Mouse (Mus musculus): ENCODE results near the gene Lmo4. TPM values are rescaled to one million over a fixed set of nuclear protein-coding genes. Genes with fewer than 3 reads are reported as not detected.
A peak's percentile ranks its signal among the peaks of the same experiment; 100 is the strongest.

Lmo4 gene
- polyA plus RNA-seq, 1 experiment = 67.1 TPM

GRCm38 (mm10) chr3:144231419-144231818 is 26.4 kb upstream of the Lmo4 start:
- peaks cover 7% of the 10 kb centered on the region for H3K4me1 ChIP-seq (ENCODE audit: control insufficient read depth, insufficient read depth, low read length)
- H3K27ac ChIP-seq (ENCODE audit: insufficient read depth, low read depth, low read length) = no peak overlapping the region
- H3K4me3 ChIP-seq (ENCODE audit: insufficient read depth, low read length) = no peak overlapping the region
- TF ChIP-seq POLR2A (IDR thresholded peaks at IDR 0.05; ENCODE audit: borderline replicate concordance, low read depth, low read length) (no peak), CTCF (IDR thresholded peaks at IDR 0.05; ENCODE audit: low read depth, low read length) (no peak)

- Histone ChIP-seq H3K4me3 (ENCODE audit: insufficient read depth, low read length) (no peak overlapping the region), H3K4me1 (ENCODE audit: control insufficient read depth, insufficient read depth, low read length) (peaks cover 7% of the 10 kb centered on the region), H3K27ac (ENCODE audit: insufficient read depth, low read depth, low read length) (no peak overlapping the region)
- TF ChIP-seq CTCF (IDR thresholded peaks at IDR 0.05; ENCODE audit: low read depth, low read length) = no peak
- no peak for TF ChIP-seq POLR2A (IDR thresholded peaks at IDR 0.05; ENCODE audit: borderline replicate concordance, low read depth, low read length)
Observed at GRCm38 (mm10) chr3:144230016-144230415, 25.0 kb upstream of the Lmo4 start.

- Histone ChIP-seq H3K4me3 (ENCODE audit: insufficient read depth, low read length) (no peak overlapping the region), H3K4me1 (ENCODE audit: control insufficient read depth, insufficient read depth, low read length) (peaks cover 7% of the 10 kb centered on the region), H3K27ac (ENCODE audit: insufficient read depth, low read depth, low read length) (no peak overlapping the region)
- no peak for TF ChIP-seq POLR2A (IDR thresholded peaks at IDR 0.05; ENCODE audit: borderline replicate concordance, low read depth, low read length)
- no peak for TF ChIP-seq CTCF (IDR thresholded peaks at IDR 0.05; ENCODE audit: low read depth, low read length)
Observed at GRCm38 (mm10) chr3:144229312-144229711, 24.3 kb upstream of the Lmo4 start.

GRCm38 (mm10) chr3:144225456-144226240 is 20.6 kb upstream of the Lmo4 start:
- no peak overlapping the region for H3K4me3 ChIP-seq (ENCODE audit: insufficient read depth, low read length)
- no peaks in the 10 kb centered on the region for H3K4me1 ChIP-seq (ENCODE audit: control insufficient read depth, insufficient read depth, low read length)
- no peak overlapping the region for H3K27ac ChIP-seq (ENCODE audit: insufficient read depth, low read depth, low read length)
- TF ChIP-seq CTCF (IDR thresholded peaks at IDR 0.05; ENCODE audit: low read depth, low read length) (no peak), POLR2A (IDR thresholded peaks at IDR 0.05; ENCODE audit: borderline replicate concordance, low read depth, low read length) (no peak)

GRCm38 (mm10) chr3:144224594-144224993 is 19.6 kb upstream of the Lmo4 start:
- H3K4me1 ChIP-seq (ENCODE audit: control insufficient read depth, insufficient read depth, low read length) = no peaks in the 10 kb centered on the region
- H3K27ac ChIP-seq (ENCODE audit: insufficient read depth, low read depth, low read length) = no peak overlapping the region
- TF ChIP-seq POLR2A (IDR thresholded peaks at IDR 0.05; ENCODE audit: borderline replicate concordance, low read depth, low read length) (no peak), CTCF (IDR thresholded peaks at IDR 0.05; ENCODE audit: low read depth, low read length) (no peak)
- no peak overlapping the region for H3K4me3 ChIP-seq (ENCODE audit: insufficient read depth, low read length)

- TF ChIP-seq CTCF (IDR thresholded peaks at IDR 0.05; ENCODE audit: low read depth, low read length) = no peak
- TF ChIP-seq POLR2A (IDR thresholded peaks at IDR 0.05; ENCODE audit: borderline replicate concordance, low read depth, low read length) = no peak
Observed at GRCm38 (mm10) chr3:144223377-144224105, 18.5 kb upstream of the Lmo4 start.

GRCm38 (mm10) chr3:144222381-144222780 is 17.4 kb upstream of the Lmo4 start:
- no peak overlapping the region for H3K27ac ChIP-seq (ENCODE audit: insufficient read depth, low read depth, low read length)
- H3K4me1 ChIP-seq (ENCODE audit: control insufficient read depth, insufficient read depth, low read length) = no peaks in the 10 kb centered on the region
- TF ChIP-seq POLR2A (IDR thresholded peaks at IDR 0.05; ENCODE audit: borderline replicate concordance, low read depth, low read length) (no peak), CTCF (IDR thresholded peaks at IDR 0.05; ENCODE audit: low read depth, low read length) (no peak)
- no peak overlapping the region for H3K4me3 ChIP-seq (ENCODE audit: insufficient read depth, low read length)

More at GRCm38 (mm10) chr3:144223377-144224105, 18.5 kb upstream of the Lmo4 start:
- H3K4me3 ChIP-seq (ENCODE audit: insufficient read depth, low read length) = no peak overlapping the region
- H3K4me1 ChIP-seq (ENCODE audit: control insufficient read depth, insufficient read depth, low read length) = no peaks in the 10 kb centered on the region
- no peak overlapping the region for H3K27ac ChIP-seq (ENCODE audit: insufficient read depth, low read depth, low read length)

- Histone ChIP-seq H3K4me1 (ENCODE audit: control insufficient read depth, insufficient read depth, low read length) (peaks cover 5% of the 10 kb centered on the region), H3K27ac (ENCODE audit: insufficient read depth, low read depth, low read length) (no peak overlapping the region), H3K4me3 (ENCODE audit: insufficient read depth, low read length) (no peak overlapping the region)
- TF ChIP-seq CTCF (IDR thresholded peaks at IDR 0.05; ENCODE audit: low read depth, low read length) (no peak), POLR2A (IDR thresholded peaks at IDR 0.05; ENCODE audit: borderline replicate concordance, low read depth, low read length) (no peak)
Observed at GRCm38 (mm10) chr3:144207498-144207897, 2.5 kb upstream of the Lmo4 start.

GRCm38 (mm10) chr3:144206942-144207341 is 1.9 kb upstream of the Lmo4 start:
- peaks cover 5% of the 10 kb centered on the region for H3K4me1 ChIP-seq (ENCODE audit: control insufficient read depth, insufficient read depth, low read length)
- TF ChIP-seq CTCF (IDR thresholded peaks at IDR 0.05; ENCODE audit: low read depth, low read length) (no peak), POLR2A (IDR thresholded peaks at IDR 0.05; ENCODE audit: borderline replicate concordance, low read depth, low read length) (no peak)
- no peak overlapping the region for H3K27ac ChIP-seq (ENCODE audit: insufficient read depth, low read depth, low read length)
- no peak overlapping the region for H3K4me3 ChIP-seq (ENCODE audit: insufficient read depth, low read length)

GRCm38 (mm10) chr3:144206261-144206660 is 1.2 kb upstream of the Lmo4 start:
- Histone ChIP-seq H3K27ac (ENCODE audit: insufficient read depth, low read depth, low read length) (peak overlapping the region; percentile 84), H3K4me1 (ENCODE audit: control insufficient read depth, insufficient read depth, low read length) (peaks cover 5% of the 10 kb centered on the region), H3K4me3 (ENCODE audit: insufficient read depth, low read length) (peak overlapping the region; percentile 77)
- TF ChIP-seq CTCF (IDR thresholded peaks at IDR 0.05; ENCODE audit: low read depth, low read length) (no peak), POLR2A (IDR thresholded peaks at IDR 0.05; ENCODE audit: borderline replicate concordance, low read depth, low read length) (no peak)
